Mouse (Mus musculus): ENCODE data around the gene Ppp1r15a.

- no peak for TF ChIP-seq ZKSCAN1 (IDR thresholded peaks at IDR 0.05; ENCODE audit: borderline replicate concordance, low read depth, low read length)
- no peak for TF ChIP-seq CTCF (conservative IDR thresholded peaks at IDR 0.05 in 1 of 2, IDR thresholded peaks at IDR 0.05 in 1 of 2; ENCODE audit: low read depth in 2 of 2, low read length in 2 of 2)
- no peak for TF ChIP-seq HCFC1 (IDR thresholded peaks at IDR 0.05; ENCODE audit: low read depth, low read length)
- no peak for TF ChIP-seq E2F4 (IDR thresholded peaks at IDR 0.05; ENCODE audit: insufficient replicate concordance, low read depth, low read length)
- TF ChIP-seq ELF1 (IDR thresholded peaks at IDR 0.05; ENCODE audit: low read depth, low read length): no peak
These were observed 24.9 kb upstream of the Ppp1r15a start for GRCm38 (mm10) chr7:45550821-45551511.

All from CH12.LX (cell line).